Mouse (Mus musculus) gastrocnemius, adult 2 months (tissue): Measurements from ENCODE around the gene Armc3. TPM values are rescaled to one million over a fixed set of nuclear protein-coding genes. Genes with fewer than 3 reads are reported as not detected.

ENCODE experiments used
- DNase-seq: peaks from one replicate; pipeline ENCODE4 v3.0.0; 2022
- H3K27ac ChIP-seq: fragments of 200-600 bp; 2 replicates; pipeline ENCODE4 v1.8.1; 2022; ENCODE audit warnings: mild to moderate bottlenecking
- H3K4me3 ChIP-seq: fragments of 200-600 bp; 2 replicates; pipeline ENCODE4 v1.8.1; 2022; ENCODE audit warnings: mild to moderate bottlenecking, moderate library complexity
- CTCF ChIP-seq: fragments of 200-600 bp; IDR thresholded peaks from 2 replicates; pipeline ENCODE4 v1.8.1; 2022; ENCODE audit warnings: antibody characterized with exemption, mild to moderate bottlenecking, moderate library complexity
- intact Hi-C: fragments of 180-260 bp; cut with DNase I; formaldehyde crosslinking; loops from one replicate; pipeline ENCODE4 v1.15.1; 2025
- total RNA-seq, 2 experiments: library from RNA; stranded (reverse); gene quantifications; 2 replicates each; pipeline ENCODE4 v1.2.3; 2021

Gene Armc3
- total RNA-seq, 2 experiments from 2014 or later = not detected

DNA sequence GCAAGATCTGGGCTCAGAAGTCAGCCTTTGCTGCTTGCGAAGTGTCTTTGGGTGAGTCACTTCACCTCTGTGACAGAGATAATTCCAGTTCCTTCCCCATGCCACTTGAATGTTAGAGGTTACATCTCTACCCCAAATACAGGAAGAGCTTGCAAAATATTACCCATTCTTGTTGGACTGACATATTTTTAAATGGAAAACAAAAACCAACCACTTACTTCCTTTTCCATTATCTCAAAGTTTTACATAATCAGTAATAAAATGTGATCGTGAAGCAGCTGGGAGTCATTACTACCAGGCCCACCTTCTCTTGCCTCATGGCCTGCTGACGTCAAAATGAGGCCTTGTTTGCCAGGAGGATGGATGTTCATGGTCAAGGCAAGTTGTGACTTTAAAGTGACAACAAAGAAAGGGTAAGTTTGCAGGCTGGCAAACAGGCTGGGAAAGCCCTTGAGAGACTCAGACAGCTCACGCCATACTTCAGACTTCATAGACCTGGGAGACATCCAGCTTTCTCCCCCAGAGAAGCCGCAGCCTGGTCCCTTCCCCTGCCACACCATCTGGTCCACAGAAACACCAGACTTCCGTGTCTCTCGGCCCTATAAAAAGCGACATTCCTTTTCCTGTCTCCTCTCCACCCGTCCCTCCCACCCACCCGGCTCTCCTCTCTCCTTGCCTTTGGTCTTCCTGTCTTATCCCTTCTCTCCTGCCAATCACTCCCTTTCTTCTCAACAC is 145.0 kb downstream of the Armc3 start:
- Histone ChIP-seq H3K4me3 (peak overlapping the region; percentile 57), H3K27ac (peak overlapping the region; percentile 58)
- TF ChIP-seq CTCF = no peak
- DNase-seq = peak; percentile 18
- intact Hi-C loops = loop anchor here (5.0 kb wide), 2 partner anchors 472 to 1917 kb away; no protein-coding TSS in a partner anchor

DNA sequence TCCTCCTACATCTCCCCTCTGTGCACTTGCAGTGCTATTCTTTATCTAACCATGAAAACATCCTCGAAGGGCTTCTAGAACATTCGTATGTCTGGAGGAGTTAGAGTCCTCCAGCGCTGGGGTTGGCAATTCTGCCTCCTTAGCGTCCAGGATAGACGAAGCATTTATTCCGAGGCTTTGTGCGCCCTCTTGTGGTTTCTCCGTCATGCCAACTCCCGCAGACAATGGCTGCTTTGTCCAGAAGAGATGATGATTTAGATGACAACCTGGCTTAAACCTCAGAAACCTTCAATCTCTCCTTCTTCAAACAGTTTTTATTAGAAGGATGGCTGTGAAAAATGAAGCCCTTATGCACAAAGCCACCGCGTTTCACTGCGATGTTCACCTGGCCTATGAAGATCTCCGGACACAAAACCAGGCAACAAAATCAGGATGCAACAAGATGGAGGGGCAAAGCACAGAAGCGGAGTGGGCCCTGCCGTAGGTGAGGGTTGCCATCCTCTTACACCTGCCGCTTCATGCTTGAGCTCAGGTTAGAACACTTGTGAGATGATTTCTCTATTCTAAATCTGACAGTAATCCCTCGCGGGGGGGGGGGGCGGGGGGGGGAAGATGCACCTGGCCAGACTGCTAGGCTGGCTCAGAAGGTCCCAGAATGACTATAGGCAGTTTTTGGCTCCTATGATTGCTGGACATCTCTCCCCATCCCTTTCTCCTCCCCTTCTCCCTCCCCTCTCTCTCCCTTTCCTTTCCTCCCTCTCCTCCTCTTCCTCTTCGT is 145.7 kb downstream of the Armc3 start:
- DNase-seq = peak; percentile 86
- peak; percentile 87 for TF ChIP-seq CTCF
- peak overlapping the region; percentile 58 for H3K27ac ChIP-seq
- intact Hi-C loops = loop anchor here (5.0 kb wide), 2 partner anchors 473 to 1918 kb away; no protein-coding TSS in a partner anchor
- peak overlapping the region; percentile 57 for H3K4me3 ChIP-seq

DNA sequence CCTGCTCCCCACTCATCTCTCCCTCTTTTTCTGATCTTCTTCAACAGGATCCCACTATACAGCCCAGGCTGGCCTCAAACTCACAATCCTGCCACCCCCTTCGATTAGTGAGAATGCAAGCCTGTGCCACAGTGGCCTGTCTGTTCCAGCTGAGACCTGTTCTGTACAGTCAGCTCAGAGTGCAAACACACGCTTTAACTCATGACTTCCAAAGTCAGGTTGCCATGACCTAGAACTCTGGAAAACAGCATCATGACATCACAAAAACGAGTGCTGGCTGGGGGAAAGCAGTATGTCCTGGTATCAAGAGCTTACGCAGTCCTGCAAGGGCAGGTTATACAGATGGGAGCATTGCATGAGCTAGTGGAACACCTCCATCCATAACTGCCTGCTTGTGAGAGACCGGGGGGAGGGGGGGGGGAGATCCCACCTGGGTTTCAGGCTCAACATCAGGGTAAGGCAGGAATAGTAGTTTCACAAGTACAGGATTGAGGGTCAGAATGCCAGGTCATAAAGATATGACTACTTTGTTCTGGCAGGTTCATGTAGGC is 146.4 kb downstream of the Armc3 start:
- Histone ChIP-seq H3K4me3 (no peak overlapping the region), H3K27ac (no peak overlapping the region)
- TF ChIP-seq CTCF = no peak
- no peak for DNase-seq
- intact Hi-C loops = no loop called here

DNA sequence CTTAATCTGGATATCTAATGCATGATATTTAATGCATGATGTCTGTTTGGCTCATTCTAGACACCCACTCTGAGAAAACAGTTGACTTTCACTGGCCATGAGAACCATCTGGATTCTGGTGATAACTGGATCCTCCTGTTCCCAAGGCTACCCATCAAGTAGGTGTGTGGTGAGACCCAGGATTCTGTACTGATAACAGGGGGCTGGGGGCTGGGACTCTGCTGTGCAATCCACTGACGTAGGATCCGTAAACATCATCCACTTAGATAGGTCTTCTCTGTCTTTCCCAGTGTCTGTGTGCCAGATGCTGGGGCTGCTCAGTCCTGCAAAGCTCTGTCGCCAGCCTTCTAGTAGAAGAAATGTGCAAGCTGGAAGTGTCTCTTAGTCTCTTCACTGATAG is 149.4 kb downstream of the Armc3 start:
- intact Hi-C loops = no loop called here
- no peak for TF ChIP-seq CTCF

DNA sequence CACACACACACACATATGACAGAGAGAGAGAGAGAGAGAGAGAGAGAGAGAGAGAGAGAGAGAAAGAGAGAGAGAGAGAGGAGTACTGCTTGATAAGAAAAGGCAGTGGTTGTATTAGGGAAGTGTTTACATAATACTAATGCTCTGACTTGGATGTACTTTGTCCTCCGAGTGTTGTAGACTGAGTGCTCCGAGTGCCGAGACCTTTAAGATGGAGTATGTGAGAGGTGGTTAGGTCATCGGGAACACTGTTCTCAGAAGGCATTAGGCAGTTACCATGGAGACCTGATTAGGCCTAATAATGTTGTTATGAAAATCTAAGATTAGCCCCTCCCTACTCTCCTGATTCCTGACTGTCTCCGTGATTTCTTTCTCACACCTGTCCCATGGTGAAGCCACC is 151.1 kb downstream of the Armc3 start:
- no peak for TF ChIP-seq CTCF
- no peak for DNase-seq
- Histone ChIP-seq H3K4me3 (no peak overlapping the region), H3K27ac (no peak overlapping the region)
- intact Hi-C loops = no loop called here

More for the DNA sequence above, 149.4 kb downstream of the Armc3 start:
- no peak for DNase-seq
- Histone ChIP-seq H3K4me3 (no peak overlapping the region), H3K27ac (no peak overlapping the region)

DNA sequence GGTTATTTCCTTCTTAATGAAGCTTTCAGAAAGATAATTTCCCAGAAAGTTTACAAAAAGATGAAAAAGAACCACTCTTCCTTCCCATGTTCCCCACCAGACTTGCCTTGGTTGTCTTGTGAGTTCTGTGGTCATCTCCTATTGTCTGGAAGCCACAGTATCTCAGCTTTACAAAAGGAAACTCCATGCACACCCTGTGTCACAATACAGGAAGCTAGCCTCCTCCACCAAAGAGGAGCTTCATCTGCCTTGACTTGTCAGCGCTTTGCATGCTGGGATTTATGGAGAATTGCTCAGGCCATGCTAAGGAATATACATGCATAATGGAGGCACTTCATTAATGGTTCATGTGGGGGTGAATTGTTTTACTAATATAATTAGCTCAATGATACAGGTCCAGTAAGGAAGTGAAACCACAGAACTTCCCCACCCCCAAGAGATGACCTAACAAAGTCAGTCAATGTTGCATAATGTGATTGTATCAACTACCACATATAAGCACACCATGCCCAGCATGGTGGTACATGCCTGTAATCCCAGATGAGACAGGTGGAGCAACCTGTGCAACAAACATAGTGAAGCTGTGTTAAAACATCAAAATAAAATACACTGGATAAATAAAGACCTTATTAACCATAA is 152.6 kb downstream of the Armc3 start:
- Histone ChIP-seq H3K4me3 (no peak overlapping the region), H3K27ac (no peak overlapping the region)
- no peak for DNase-seq
- no peak for TF ChIP-seq CTCF
- intact Hi-C loops = no loop called here

DNA sequence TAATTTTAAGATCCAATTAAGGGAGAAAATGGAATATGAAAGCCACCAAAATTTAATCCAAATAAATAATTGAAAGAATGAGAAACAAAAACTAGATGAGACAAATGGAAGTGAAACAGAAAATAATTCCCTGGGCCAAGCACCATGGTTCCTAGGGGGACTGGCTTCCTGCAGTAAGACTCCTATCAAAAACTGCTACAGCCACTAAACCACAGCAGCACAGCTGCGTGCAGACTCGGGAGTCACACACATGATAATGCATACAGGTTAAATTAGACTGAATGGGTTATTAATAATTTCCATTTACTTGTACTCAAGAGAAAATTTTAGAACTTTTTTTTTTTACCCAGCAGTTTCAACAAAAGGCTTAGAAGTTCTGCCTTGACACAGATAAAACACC is 154.1 kb downstream of the Armc3 start:
- H3K4me3 ChIP-seq = no peak overlapping the region
- no peak for TF ChIP-seq CTCF
- H3K27ac ChIP-seq = no peak overlapping the region
- intact Hi-C loops = no loop called here
- DNase-seq = no peak

Other genes with a start within 250 kb of the Armc3 start
- 1 to 10 TPM; 3.1 to 4.5 TPM for gene Pip4k2a, start 201.2 kb upstream of the Armc3 start, total RNA-seq
- not detected for gene 4930426L09Rik, start 201.0 kb upstream of the Armc3 start, total RNA-seq
- gene Msrb2, start 172.1 kb downstream of the Armc3 start, total RNA-seq = 10 to 100 TPM; 14.7 to 24.2 TPM
- gene Ptf1a, start 246.4 kb downstream of the Armc3 start, total RNA-seq = not detected